Mouse (Mus musculus): ENCODE results near the gene Ip6k3. TPM values are rescaled to one million over a fixed set of nuclear protein-coding genes. Genes with fewer than 3 reads are reported as not detected.

Gene Ip6k3
- total RNA-seq, 1 experiment from 2014 or later = 8.6 TPM

GRCm38 (mm10) chr17:27159169-27159568 lies 8.4 kb downstream of the Ip6k3 start:
- no peak for ATAC-seq (replicated peaks; ENCODE audit: insufficient number of reproducible peaks, low FRiP score, low TSS enrichment, poor library complexity, severe bottlenecking)

DNA sequence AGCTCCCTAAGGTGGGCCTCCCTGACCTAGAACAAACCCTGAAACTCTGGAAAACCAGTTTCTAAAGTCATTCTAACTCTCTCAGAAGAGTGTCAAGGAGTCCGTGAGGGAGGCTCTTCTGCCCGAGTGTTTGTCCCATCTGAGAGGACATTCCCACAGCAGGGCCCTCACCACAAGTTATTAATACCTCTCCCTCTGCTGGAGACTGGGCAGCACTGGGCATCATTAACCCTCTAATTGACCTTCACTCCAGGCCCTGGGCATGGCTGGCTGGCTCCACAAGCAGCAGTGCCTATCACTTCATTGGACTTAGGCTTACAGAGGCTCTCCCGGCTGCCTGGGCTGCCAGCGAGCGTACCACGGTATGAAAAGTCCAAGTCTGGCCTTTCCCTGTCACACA lies 9.2 kb downstream of the Ip6k3 start:
- no peak for ATAC-seq (replicated peaks; ENCODE audit: insufficient number of reproducible peaks, low FRiP score, low TSS enrichment, poor library complexity, severe bottlenecking)

- ATAC-seq (replicated peaks; ENCODE audit: insufficient number of reproducible peaks, low FRiP score, low TSS enrichment, poor library complexity, severe bottlenecking) = no peak
Measured at GRCm38 (mm10) chr17:27155752-27156151, 11.8 kb downstream of the Ip6k3 start.

GRCm38 (mm10) chr17:27154881-27155280 lies 12.7 kb downstream of the Ip6k3 start:
- ATAC-seq (replicated peaks; ENCODE audit: insufficient number of reproducible peaks, low FRiP score, low TSS enrichment, poor library complexity, severe bottlenecking) = no peak

- no peak for ATAC-seq (replicated peaks; ENCODE audit: insufficient number of reproducible peaks, low FRiP score, low TSS enrichment, poor library complexity, severe bottlenecking)
Measured at GRCm38 (mm10) chr17:27154256-27154655, 13.3 kb downstream of the Ip6k3 start.

DNA sequence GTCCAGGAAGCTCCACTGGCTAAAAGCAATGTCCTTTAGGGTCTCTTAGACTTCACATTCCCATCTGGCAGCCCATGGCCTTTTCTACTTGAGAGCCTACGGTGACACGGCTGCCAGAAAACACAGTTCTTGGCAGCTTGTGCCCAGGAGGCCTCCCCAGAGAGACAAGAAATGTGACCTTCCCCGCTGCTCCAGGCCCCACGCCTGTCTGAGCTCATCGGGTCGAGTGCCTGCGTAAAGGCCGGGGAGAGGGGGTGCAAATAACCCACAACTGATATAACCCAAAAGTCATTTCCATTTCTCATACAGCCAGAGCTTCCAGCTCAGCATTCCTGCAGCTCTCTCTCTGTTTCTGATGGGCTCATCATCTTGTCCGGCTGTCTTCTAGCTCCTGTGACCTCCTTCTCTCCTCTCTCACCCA lies 13.8 kb downstream of the Ip6k3 start:
- no peak for ATAC-seq (replicated peaks; ENCODE audit: insufficient number of reproducible peaks, low FRiP score, low TSS enrichment, poor library complexity, severe bottlenecking)

GRCm38 (mm10) chr17:27152976-27153723 lies 14.4 kb downstream of the Ip6k3 start:
- ATAC-seq (replicated peaks; ENCODE audit: insufficient number of reproducible peaks, low FRiP score, low TSS enrichment, poor library complexity, severe bottlenecking) = no peak

- ATAC-seq (replicated peaks; ENCODE audit: insufficient number of reproducible peaks, low FRiP score, low TSS enrichment, poor library complexity, severe bottlenecking) = peak; percentile 79
Measured at GRCm38 (mm10) chr17:27151411-27151810, 16.2 kb downstream of the Ip6k3 start.

GRCm38 (mm10) chr17:27150871-27151270 lies 16.7 kb downstream of the Ip6k3 start:
- ATAC-seq (replicated peaks; ENCODE audit: insufficient number of reproducible peaks, low FRiP score, low TSS enrichment, poor library complexity, severe bottlenecking) = 0 out of 2 replicates have a peak, but pooled peaks have one; percentile 15

GRCm38 (mm10) chr17:27146323-27146923 lies 21.2 kb downstream of the Ip6k3 start:
- no peak for ATAC-seq (replicated peaks; ENCODE audit: insufficient number of reproducible peaks, low FRiP score, low TSS enrichment, poor library complexity, severe bottlenecking)

- no peak for ATAC-seq (replicated peaks; ENCODE audit: insufficient number of reproducible peaks, low FRiP score, low TSS enrichment, poor library complexity, severe bottlenecking)
Measured at GRCm38 (mm10) chr17:27144152-27144551, 23.4 kb downstream of the Ip6k3 start.

DNA sequence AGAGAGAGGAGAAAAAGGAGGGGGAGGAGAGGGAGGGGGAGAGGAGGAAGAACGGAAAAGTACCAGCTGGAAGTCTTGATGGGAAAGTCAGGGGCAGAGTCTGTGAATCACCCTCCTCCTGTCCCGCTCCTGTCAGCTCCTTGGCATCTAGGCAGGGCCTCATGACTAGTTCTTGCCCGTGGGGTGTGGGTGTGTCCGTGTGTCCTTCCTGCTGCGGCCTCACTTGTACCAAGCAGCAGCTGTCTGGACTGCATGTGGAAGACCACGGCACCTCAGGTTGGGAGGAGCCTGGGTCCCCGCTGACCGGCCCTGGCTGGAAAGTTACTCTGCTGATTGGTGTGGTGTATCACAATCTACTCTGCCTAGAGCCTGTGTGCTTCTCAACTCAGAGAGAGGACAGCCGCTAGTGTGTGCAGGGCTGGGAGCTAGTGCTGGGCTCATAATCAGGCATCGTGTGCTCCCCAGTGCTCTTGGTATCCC lies 25.6 kb downstream of the Ip6k3 start:
- ATAC-seq (replicated peaks; ENCODE audit: insufficient number of reproducible peaks, low FRiP score, low TSS enrichment, poor library complexity, severe bottlenecking) = no peak

GRCm38 (mm10) chr17:27140262-27140661 lies 27.3 kb downstream of the Ip6k3 start:
- no peak for ATAC-seq (replicated peaks; ENCODE audit: insufficient number of reproducible peaks, low FRiP score, low TSS enrichment, poor library complexity, severe bottlenecking)

- ATAC-seq (replicated peaks; ENCODE audit: insufficient number of reproducible peaks, low FRiP score, low TSS enrichment, poor library complexity, severe bottlenecking) = no peak
Measured at GRCm38 (mm10) chr17:27139304-27139703, 28.3 kb downstream of the Ip6k3 start.

DNA sequence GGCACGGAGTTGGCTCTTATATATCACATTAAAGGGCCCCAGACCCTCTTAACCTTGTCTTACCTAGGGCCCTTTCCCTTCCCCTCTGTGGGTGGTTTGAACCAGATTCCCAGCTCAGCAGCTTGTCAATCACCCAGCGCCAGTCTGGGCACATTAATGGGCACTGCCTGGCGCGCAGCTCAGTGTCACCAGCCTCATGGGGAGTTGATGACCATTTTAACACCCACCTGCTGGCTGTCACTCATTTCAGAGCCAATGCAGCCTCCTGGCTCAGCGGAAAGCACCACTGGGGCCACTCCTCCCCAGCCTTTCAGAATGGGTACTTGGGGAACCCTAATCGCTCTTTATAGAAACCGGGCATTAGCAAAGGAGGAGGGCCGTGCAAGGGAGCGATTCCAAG lies 29.2 kb downstream of the Ip6k3 start:
- no peak for ATAC-seq (replicated peaks; ENCODE audit: insufficient number of reproducible peaks, low FRiP score, low TSS enrichment, poor library complexity, severe bottlenecking)

DNA sequence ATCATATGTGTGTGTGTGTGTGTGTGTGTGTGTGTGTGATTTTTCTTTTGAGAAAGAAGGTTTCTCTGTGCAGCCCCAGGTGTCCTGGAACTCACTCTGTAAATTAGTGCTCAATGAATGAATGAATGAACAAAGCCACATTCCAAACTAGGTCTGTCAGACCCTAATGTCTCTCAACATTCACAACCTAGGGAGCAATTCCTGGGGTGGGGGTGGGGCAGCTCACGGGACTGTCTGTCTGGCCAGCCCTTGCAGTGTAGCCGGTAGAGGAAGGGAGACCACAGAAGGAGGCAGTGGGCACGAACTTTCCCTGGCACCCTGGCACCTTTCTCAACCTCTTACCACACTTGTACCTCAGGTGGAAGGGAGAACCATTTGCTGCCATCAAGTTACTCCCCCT lies 32.9 kb downstream of the Ip6k3 start:
- ATAC-seq (replicated peaks; ENCODE audit: insufficient number of reproducible peaks, low FRiP score, low TSS enrichment, poor library complexity, severe bottlenecking) = no peak

- no peak for ATAC-seq (replicated peaks; ENCODE audit: insufficient number of reproducible peaks, low FRiP score, low TSS enrichment, poor library complexity, severe bottlenecking)
Measured at GRCm38 (mm10) chr17:27134187-27134586, 33.4 kb downstream of the Ip6k3 start.

GRCm38 (mm10) chr17:27133551-27134141 lies 33.9 kb downstream of the Ip6k3 start, which contains the start of gene Uqcc2:
Gene Uqcc2 (minus strand): TSS chr17:27133916.
- peak; percentile 86 for ATAC-seq (replicated peaks; ENCODE audit: insufficient number of reproducible peaks, low FRiP score, low TSS enrichment, poor library complexity, severe bottlenecking)

- ATAC-seq (replicated peaks; ENCODE audit: insufficient number of reproducible peaks, low FRiP score, low TSS enrichment, poor library complexity, severe bottlenecking) = no peak
Measured at GRCm38 (mm10) chr17:27132238-27132637, 35.4 kb downstream of the Ip6k3 start.

DNA sequence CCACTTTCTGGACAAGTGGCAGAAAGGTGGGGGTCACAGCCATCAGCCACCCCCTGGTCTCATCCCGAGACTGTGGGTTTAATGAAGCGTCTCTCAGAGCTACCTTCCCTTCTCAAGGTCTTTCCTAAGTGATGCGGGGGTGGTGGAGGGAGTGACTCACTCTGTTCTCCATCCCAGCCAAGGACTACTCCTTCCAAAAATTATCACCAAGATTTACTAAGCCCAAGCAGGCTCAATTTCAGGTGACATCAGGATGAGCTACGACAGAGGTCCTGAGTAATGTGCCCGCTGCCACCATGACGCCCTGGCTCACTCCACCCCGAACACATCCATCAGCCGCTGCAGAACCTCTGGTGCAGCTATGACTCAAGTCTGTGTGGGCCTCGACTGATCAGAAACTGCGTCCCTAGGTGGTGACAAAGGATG lies 36.3 kb downstream of the Ip6k3 start:
- ATAC-seq (replicated peaks; ENCODE audit: insufficient number of reproducible peaks, low FRiP score, low TSS enrichment, poor library complexity, severe bottlenecking) = no peak

Measured in monocyte, adult 5-6 weeks (primary cell).